Mouse (Mus musculus) gastrocnemius, postnatal 10 days (tissue): ENCODE measurements around the gene Tmem211. TPM values are rescaled to one million over a fixed set of nuclear protein-coding genes. Genes with fewer than 3 reads are reported as not detected.

Experiments
- DNase-seq: peaks from one replicate; pipeline ENCODE4 v3.0.0; 2021; ENCODE audit warnings: mixed read lengths
- total RNA-seq, 2 experiments: library from RNA; stranded (reverse); gene quantifications; 2 replicates each; pipeline ENCODE4 v1.2.3; 2021

Tmem211 gene
- total RNA-seq, 2 experiments from 2014 or later = not detected

DNA sequence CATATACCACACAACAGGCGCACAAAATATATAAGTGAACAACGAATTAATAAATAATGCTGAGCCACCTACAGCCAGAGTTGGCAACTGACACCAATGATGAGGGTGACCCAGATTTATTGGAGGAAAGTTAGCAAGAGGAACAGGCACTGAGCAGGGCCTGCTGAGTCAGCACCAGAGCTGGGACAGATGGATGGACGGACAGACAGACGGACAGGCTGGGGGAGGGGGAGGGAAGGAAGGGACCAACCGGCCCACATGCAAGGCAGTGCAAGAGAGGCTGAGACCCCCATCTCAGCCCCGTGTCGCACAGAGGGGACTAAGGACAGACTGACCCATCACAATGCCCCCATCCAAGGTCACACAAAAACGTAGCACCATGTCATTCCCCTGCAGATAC lies 12.7 kb upstream of the Tmem211 start:
- DNase-seq = no peak

DNA sequence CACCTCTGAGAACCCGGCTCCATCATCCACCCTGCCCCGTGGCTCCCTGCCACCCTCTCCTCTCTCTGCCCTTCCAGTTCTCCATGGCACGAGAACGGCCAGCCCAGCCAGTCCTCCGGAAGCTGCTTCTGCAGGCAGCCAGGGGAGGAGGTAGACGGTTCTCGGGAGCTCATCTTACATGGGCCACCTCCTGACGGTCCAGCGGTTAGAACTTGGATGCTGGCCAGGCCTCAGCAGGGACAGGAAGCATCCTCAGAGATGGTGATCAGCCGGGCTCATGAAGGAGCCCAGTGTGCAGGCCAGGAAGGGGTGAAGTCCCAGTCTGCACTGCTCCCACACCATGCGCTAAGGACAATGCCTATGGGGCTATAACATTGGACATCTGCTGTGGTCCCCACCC lies 12.3 kb upstream of the Tmem211 start:
- peak; percentile 55 for DNase-seq

GRCm38 (mm10) chr5:113215610-113216011 lies 11.1 kb upstream of the Tmem211 start:
- no peak for DNase-seq

- DNase-seq = no peak
Measured at GRCm38 (mm10) chr5:113216328-113216960, 10.3 kb upstream of the Tmem211 start.

DNA sequence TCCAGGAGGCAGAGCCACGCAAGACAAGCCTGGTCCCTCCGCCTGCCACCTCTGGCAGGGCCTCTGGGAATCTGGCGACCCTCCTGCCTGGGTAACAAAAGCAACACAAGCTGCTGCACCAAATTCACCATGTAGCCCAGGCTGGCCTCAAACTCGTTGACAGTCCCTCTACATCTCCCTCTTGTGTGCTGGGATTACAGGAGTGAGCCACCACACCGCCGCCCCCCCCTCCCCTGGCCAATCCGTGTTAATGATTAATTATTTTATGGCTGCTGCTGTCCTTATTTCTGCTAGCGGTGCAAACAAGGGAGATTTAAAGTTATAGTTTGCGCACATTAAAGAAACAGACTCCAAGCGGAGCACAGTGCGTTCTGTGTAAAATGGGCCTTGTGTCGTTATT lies 9.6 kb upstream of the Tmem211 start:
- no peak for DNase-seq

- no peak for DNase-seq
Measured at GRCm38 (mm10) chr5:113218617-113219235, 8.0 kb upstream of the Tmem211 start.

DNA sequence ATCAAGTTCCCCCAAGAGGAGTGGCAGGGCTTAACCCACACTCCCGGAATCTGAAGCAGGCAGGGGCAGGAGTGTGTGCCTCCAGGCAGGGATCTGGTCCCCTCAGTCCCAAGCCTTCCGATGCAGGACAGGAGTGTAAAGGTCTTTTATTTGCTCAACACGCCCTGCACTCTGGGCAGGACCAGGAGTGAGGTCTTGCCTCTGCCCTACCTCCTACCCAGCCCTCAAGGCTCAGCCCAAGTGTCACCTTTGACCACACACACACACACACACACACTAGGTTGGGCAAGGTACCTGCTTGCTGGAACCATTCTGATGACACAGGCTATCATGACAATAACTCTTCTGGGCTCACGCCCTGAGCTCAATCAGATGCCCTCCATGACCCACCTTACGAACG lies 7.3 kb upstream of the Tmem211 start:
- DNase-seq = no peak

DNA sequence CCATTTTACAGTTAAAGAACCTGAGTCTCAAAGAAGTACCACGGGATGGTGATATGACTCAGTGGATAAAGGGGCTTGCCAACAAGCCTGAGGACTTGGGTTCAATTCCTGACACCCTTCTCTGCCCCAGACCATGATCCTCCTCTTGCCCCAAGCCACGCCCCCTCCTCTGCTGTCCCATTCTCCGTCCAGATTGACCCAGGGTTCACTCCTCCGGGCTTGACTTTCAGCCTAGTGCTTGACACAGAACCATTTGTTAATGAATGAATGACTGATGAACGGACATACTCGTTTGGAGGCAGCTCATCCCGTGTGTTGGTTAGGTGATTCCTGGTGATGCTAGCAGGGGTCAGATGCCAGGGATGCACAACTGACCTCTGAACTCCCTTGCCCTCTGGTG lies 6.8 kb upstream of the Tmem211 start:
- DNase-seq = no peak

DNA sequence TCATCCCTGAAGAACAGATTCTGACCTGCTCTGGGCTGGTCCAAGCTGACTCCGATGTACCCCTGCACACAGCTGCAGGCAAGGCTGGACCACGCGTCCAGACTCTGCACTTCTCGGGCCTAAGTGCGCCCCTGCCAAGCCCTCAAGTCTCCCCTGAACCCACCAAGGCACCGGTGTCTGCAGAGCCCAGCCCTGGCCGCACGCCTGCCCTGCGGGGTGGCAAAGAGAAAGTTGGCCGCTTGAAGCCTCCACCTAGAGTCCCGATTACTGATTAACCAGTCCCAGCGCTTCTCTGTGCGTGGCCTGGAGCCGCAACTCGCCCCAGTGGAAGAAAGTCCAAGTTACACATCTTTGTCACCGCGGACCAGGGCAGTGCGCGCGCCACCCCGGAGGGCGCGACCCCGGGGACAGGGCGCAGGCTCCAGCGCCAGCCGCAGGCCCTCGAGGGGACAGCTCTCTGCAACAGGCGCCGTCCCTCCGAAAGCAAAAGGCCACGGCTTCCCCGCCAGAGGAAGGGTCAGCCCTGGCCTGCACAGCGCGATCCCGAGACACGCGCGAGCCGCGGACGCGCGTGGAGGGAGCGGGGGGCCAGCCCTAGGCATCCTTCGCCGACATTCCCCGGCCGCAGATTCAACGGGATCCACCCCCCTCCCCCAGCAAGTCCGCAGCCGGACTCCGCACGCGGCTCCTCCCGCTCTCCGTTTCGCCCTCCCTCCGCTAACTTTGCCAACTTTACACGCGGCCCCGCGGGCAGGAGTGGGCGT lies 6.1 kb upstream of the Tmem211 start:
- DNase-seq = peak; percentile 48

- peak; percentile 90 for DNase-seq
Measured at GRCm38 (mm10) chr5:113221147-113221865, 5.4 kb upstream of the Tmem211 start, which contains the start of gene 2900026A02Rik. TSS of gene 2900026A02Rik (minus strand) at chr5:113221236.

DNA sequence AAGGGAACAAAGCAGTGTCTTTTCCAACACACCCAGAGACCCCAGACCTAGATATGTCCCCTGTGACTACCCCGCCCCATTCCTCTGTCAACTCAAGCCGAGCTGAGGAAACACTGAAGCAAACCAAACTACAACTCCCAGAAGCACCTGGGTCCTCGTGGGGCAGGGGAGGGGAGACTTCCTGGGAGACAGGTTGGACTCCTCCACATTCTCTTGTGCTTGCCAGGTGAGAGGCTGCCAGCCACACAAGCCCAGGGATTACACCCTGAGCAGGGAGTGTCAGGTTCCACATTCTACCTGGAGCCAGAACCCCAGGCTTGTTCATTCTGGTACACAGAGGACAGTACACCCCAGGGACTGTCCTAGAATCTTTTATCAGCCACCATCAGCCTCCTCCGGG lies 2.8 kb upstream of the Tmem211 start:
- DNase-seq = no peak

DNA sequence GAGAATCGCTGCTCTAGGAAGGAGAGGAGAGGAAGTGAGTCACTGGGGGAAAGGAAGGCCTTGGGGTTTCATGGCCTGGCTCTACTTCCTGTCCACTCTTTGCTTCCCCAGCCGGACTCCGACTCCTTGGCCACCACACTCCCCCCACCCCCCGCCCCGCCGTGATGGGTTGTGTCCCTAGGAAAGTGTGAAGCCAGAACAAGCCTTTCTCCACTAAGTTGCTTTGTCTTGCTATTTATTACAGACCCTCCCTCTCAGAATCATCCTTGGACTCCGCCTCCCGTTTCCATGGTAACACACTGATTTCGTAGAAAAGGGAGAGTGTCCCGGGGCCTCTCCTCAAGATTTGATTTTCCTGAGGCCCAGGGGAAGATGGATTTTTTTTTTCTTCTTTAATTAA lies 1.4 kb upstream of the Tmem211 start:
- DNase-seq = no peak

- no peak for DNase-seq
Measured at GRCm38 (mm10) chr5:113225686-113226435, 848 bp upstream of the Tmem211 start.

DNA sequence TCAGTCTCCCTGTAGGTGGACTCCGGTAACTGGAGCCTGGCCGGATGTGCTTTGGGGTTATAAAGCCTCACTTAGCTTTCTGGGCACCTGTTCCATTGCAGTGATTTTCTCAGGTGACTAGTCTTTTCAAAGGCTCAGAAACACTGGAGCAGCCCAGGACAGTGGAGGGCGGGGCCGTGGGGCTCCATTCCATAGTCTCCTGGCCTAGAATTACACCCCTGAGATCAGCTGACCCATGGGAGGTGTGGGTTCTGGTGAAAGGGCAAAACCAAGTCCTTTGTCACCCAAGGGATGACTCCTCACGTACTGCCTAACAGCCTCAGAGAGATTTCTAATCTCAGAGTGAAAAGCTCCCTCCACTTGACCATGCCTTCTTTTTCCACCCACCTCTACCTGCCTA lies 3.5 kb downstream of the Tmem211 start:
- no peak for DNase-seq

- DNase-seq = no peak
Measured at GRCm38 (mm10) chr5:113249263-113249930, 22.7 kb downstream of the Tmem211 start.

DNA sequence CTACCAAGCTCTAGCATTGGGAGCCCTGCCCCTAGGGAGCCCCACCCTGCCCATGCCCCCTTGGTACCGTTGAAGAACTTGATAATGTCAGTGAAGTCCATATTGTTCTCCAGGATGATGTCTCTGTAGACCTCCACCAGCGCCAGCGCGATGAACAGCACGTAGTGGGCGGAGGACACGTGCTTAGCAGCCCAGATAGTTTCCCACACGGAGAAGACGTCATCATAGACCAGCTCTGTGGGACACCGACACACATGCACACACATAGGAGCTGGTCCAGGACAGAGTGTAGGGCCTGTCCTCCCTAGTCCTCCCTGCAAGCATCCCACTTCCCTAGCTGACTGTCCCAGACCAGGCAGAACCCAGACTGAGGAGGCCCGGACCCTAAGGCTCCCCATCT lies 24.1 kb downstream of the Tmem211 start:
- no peak for DNase-seq

GRCm38 (mm10) chr5:113265637-113266036 lies 38.9 kb downstream of the Tmem211 start:
- DNase-seq = no peak

DNA sequence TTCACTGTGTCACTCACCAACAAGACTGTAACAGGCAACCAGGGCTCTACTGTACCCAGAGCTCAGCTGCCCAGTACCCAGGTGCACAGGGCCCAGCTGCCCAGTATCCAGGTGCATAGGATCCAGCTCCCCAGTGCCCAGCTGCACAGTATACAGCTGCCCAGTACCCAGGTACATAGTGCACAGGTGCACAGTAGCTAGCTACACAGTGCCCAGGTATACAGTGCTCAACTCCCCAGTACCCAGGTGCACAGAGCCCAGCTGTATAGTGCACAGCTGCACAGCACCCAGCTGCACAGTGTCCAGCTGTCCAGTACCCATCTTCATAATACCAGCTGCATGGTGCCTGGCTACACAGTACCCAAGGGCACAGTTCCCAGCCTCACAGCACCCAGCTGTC lies 41.5 kb downstream of the Tmem211 start:
- DNase-seq = no peak

DNA sequence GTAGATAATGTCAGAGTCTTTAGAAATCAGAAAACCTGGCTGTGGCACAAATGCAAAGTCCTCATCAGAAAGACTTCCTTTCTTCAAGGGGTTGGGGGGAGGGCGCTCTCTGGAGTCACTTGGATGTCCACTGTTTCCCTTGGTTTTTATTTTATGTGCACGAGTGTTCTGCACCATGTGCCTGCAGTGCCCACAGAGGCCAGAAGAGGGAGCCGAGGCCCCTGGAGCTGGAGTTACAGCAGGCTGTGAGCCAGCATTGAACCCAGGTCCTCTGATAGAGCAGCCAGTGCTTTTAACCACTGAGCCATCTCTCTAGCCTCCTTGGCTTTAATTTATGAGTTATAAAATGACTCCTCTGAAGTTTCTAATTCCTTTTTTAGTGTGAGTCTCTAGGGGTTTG lies 43.3 kb downstream of the Tmem211 start:
- no peak for DNase-seq

DNA sequence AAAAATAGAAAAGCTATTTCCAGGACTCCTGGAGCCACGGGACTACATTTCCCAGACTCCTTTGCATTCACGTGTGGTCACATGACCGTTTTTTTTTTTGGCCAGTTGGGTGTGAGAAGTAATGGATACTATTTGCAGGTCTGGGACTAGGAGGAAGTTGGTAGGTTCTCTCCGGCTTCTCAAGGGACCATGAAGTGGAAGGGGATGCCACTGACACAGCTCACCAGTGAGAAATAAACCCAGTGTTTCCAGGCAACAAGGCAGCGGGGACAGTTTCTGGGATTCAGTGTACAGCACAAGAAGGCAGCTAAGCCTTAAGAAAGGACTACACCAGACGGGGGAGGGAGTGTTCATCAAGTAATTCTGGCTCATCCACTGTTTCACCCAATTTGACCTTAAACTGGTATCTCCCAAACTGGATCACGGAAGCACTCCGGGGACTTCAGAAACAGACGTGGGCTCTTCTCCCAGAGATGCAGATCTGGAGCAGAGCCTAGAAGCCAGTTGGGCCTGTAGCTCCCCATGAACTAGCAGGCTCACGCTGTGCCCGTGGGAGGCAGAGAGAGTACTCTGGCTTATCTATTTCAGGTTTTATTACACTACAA lies 44.6 kb downstream of the Tmem211 start:
- DNase-seq = no peak

- DNase-seq = no peak
Measured at GRCm38 (mm10) chr5:113275839-113276238, 49.1 kb downstream of the Tmem211 start.
